Mouse (Mus musculus) intestine, embryonic 16.5 days (tissue): Measurements from ENCODE around the gene Col7a1. TPM values are rescaled to one million over a fixed set of nuclear protein-coding genes. Genes with fewer than 3 reads are reported as not detected.
A peak's percentile ranks its signal among the peaks of the same experiment; 100 is the strongest.

ENCODE experiments used
- ATAC-seq: fragments of 200-750 bp; cut with Nextera tagmentation; 2 replicates; pipeline ENCODE4 v1.8.0; 2017; ENCODE audit warnings: moderate TSS enrichment, moderate library complexity
- H3K27ac ChIP-seq: fragments of 300-500 bp; sonication (generic); 2 replicates; pipeline ENCODE4 v1.5.1; 2014; ENCODE audit warnings: mild to moderate bottlenecking, low read length
- H3K27me3 ChIP-seq: fragments of 300-500 bp; sonication (generic); replicated peaks from 2 replicates; pipeline ENCODE4 v1.6.1; 2014; ENCODE audit warnings: low read length, control low read depth, mixed read lengths; ENCODE audit not compliant: control insufficient read depth, insufficient read depth
- H3K36me3 ChIP-seq: fragments of 300-500 bp; sonication (generic); 2 replicates; pipeline ENCODE4 v1.6.1; 2014; ENCODE audit warnings: low read length, control low read depth; ENCODE audit not compliant: control insufficient read depth, insufficient read depth
- H3K4me1 ChIP-seq: fragments of 300-500 bp; sonication (generic); 2 replicates; pipeline ENCODE4 v1.6.1; 2014; ENCODE audit warnings: low read length, control low read depth, mixed read lengths; ENCODE audit not compliant: control insufficient read depth, insufficient read depth
- H3K4me2 ChIP-seq: fragments of 300-500 bp; sonication (generic); 2 replicates; pipeline ENCODE4 v1.6.1; 2014; ENCODE audit warnings: low read depth, low read length, control low read depth
- H3K4me3 ChIP-seq: fragments of 300-500 bp; sonication (generic); 2 replicates; pipeline ENCODE4 v1.5.1; 2014; ENCODE audit warnings: mild to moderate bottlenecking, low read length
- H3K9ac ChIP-seq: fragments of 300-500 bp; sonication (generic); 2 replicates; pipeline ENCODE4 v1.6.1; 2014; ENCODE audit warnings: low read depth, low read length
- H3K9me3 ChIP-seq: fragments of 300-500 bp; sonication (generic); 2 replicates; pipeline ENCODE4 v1.6.1; 2016; ENCODE audit warnings: low read length, control low read depth; ENCODE audit not compliant: control insufficient read depth
- WGBS: fragments of 180-500 bp; shearing (Covaris S2); extraction: QIAGEN DNeasy Blood & Tissue Kit; methylation state at CpG from one replicate; pipeline ENCODE4 v1.1.7; 2014; 5-methylcytosine and 5-hydroxymethylcytosine counted together
- polyA plus RNA-seq: library from polyadenylated mRNA; unstranded; fragments of >200 nt; fragmentation: Nextera tagmentation; extraction: Ambion mirVana; gene quantifications from 2 replicates; pipeline ENCODE4 v1.2.1, GENCODE M21; 2015

Gene Col7a1
- polyA plus RNA-seq, 1 experiment from 2014 or later: 0.99 TPM

DNA sequence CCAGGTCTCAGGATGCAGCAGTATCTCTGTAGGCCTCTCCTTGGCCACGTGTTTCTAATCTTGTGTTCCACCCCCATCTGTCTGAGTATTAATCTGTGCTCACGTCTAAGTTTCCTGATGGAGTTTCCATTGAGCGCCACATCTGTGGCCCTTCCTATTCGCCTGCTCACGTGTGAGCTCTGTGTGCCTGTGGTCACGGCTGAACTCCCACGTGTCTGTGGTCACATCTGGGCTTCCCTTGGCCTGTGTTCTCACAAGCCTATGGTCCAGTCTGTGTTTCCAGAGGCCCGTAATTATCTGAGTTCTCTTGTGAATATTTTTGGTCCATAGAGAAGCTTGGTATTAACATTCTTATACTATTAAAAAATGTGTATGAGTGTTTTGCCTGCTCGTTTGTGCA is 23.1 kb downstream of the Col7a1 start:
- no peaks in the 10 kb centered on the region for H3K9me3 ChIP-seq
- ATAC-seq: no peak
- no peaks in the 10 kb centered on the region for H3K4me1 ChIP-seq
- 83% methylated on average over 9 of the region's 9 CpGs for WGBS
- H3K27me3 ChIP-seq: no peaks in the 10 kb centered on the region
- no peak overlapping the region for H3K27ac ChIP-seq
- no peak overlapping the region for H3K9ac ChIP-seq
- H3K36me3 ChIP-seq: no peaks in the 10 kb centered on the region
- no peak overlapping the region for H3K4me3 ChIP-seq
- H3K4me2 ChIP-seq: no peak overlapping the region

DNA sequence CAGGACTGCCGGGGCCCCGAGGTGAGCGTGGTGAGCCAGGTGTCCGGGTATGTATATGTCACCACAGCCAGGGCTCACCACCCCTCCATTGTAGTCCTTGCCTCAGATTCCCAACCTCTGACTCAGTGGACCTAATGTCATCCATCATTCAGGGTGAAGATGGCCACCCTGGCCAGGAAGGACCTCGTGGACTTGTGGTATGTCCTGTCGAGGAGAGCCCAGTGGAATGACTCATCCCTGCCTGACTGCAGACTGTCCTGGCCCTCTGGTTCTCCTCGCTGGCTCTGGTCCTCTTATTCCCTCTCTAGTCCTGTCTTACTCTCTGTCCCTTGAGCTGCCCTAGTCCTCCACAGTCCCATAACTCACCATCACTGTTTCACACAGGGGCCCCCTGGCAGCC is 24.6 kb downstream of the Col7a1 start:
- no peak for ATAC-seq
- Histone ChIP-seq H3K9ac (no peak overlapping the region), H3K27ac (no peak overlapping the region), H3K9me3 (no peaks in the 10 kb centered on the region), H3K36me3 (no peaks in the 10 kb centered on the region), H3K4me3 (no peak overlapping the region), H3K27me3 (no peaks in the 10 kb centered on the region), H3K4me2 (no peak overlapping the region), H3K4me1 (no peaks in the 10 kb centered on the region)
- 77% methylated on average over 7 of the region's 7 CpGs for WGBS

DNA sequence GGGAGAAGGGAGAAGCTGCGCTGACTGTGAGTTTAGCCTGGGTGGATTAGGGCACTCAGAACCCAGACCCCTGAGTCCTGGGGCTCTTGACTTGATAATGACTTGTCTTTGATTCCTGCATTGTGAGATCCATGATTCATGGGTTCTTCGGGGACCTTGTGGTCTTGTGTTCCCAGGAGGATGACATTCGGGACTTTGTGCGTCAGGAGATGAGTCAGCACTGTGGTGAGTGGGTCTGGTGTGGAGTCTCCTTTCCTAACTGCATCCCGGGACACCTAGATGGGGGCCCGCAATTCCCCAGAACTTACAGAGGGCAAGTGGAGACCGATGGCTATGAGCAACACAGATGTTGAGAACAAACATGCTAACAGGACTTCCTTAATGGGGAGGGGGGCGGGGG is 29.1 kb downstream of the Col7a1 start:
- 85% methylated on average over 8 of the region's 8 CpGs for WGBS
- Histone ChIP-seq H3K27me3 (no peaks in the 10 kb centered on the region), H3K36me3 (no peaks in the 10 kb centered on the region), H3K4me1 (peaks cover under 1% of the 10 kb centered on the region; the same call in 1 of the 2 replicates), H3K9ac (no peak overlapping the region), H3K27ac (no peak overlapping the region), H3K4me2 (no peak overlapping the region), H3K4me3 (no peak overlapping the region), H3K9me3 (no peaks in the 10 kb centered on the region)
- no peak for ATAC-seq

DNA sequence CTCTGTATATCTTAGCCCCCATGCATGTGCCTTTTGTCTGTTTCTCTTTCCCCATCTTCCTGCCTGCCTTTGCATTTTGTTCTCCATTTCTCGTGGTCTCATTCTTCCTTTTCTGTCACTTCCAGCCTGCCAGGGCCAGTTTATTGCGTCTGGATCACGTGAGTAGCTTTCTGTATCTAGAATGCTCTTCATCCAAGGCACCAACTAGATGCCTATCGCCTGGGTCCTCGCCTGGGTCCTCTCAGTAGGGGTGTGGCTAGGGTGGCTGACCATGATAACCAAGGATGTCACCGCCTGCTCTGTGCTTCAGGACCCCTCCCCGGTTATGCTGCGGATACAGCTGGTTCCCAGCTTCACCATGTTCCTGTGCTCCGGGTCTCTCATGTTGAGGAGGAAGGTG is 29.8 kb downstream of the Col7a1 start:
- no peaks in the 10 kb centered on the region for H3K36me3 ChIP-seq
- no peaks in the 10 kb centered on the region for H3K9me3 ChIP-seq
- ATAC-seq: no peak
- H3K27ac ChIP-seq: no peak overlapping the region
- H3K9ac ChIP-seq: no peak overlapping the region
- 71% methylated on average over 9 of the region's 9 CpGs for WGBS
- no peak overlapping the region for H3K4me2 ChIP-seq
- H3K4me1 ChIP-seq: peaks cover 8% of the 10 kb centered on the region; the same call in 1 of the 2 replicates
- H3K4me3 ChIP-seq: no peak overlapping the region
- H3K27me3 ChIP-seq: no peaks in the 10 kb centered on the region

DNA sequence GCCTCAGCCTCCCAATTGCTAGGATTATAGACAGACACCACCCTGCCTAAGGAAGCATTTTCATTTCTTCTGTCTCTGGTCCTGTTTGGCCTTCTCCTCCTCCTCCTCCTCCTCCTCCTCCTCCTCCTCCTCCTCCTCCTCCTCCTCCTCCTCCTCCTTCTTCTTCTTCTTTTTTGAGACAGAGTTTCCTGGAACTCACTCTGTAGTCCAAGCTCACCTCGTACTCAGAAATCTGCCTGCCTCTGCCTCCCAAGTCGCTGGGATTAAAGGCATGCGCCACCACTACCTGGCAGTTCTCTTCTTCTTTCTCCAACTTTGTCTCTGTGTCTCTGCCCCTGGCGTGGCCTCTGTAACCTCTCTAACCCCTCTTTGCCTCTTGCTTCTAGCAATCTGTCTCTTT is 32.3 kb downstream of the Col7a1 start, which contains the start of gene Ucn2:
Gene Ucn2 (plus strand): TSS at position 301 of the 400 bp plus-strand sequence.
- Histone ChIP-seq H3K9ac (no peak within 1 kb of the TSS), H3K27ac (no peak within 1 kb of the TSS), H3K4me3 (no peak within 1 kb of the TSS), H3K9me3 (no peaks in the 10 kb centered on the region), H3K4me2 (no peak within 1 kb of the TSS), H3K27me3 (no peaks in the 10 kb centered on the region), H3K4me1 (peaks cover 26% of the 10 kb centered on the region), H3K36me3 (no peaks in the 10 kb centered on the region)
- no peak for ATAC-seq
- WGBS: 86% methylated on average over 3 of the region's 4 CpGs

DNA sequence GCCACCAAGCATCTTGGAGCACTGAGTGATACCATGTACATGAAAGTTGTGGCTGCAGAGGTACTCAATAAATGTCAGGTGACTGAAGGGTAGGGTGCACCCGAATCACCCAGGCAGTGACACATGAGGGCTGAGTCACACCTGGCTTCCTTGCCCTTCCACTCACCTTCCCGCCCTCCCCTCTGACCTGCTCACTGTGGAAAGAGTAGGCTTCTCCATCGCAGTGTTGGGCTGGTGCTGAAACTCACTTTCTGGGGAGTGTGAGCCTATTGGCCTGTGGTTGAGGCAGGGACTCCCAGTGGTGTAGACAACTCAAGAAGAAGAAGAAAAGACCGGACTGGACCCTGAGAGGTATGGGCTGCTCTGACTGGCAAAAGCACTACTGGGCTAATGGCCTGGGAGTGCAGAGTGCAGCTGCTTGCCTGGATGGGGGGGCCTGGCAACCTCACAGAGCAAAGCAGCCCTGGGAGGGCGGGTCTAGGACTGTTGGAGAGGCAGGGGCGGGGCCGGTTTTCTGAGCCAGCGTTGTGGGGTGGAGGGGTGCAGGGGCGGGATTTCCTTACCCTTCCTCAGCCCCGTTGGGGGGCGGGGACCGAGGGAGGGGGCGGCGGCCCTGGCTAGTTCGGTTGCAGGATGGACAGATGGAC is 34.4 kb downstream of the Col7a1 start:
- Histone ChIP-seq H3K4me1 (peaks cover 39% of the 10 kb centered on the region), H3K4me3 (peak overlapping the region; percentile 18; the same call in 1 of the 2 replicates), H3K36me3 (no peaks in the 10 kb centered on the region), H3K27ac (no peak overlapping the region), H3K4me2 (peak overlapping the region; percentile 41), H3K27me3 (no peaks in the 10 kb centered on the region), H3K9ac (peak overlapping the region; percentile 38; the same call in 1 of the 2 replicates), H3K9me3 (no peaks in the 10 kb centered on the region)
- no peak for ATAC-seq
- 27% methylated on average over 14 of the region's 15 CpGs for WGBS

DNA sequence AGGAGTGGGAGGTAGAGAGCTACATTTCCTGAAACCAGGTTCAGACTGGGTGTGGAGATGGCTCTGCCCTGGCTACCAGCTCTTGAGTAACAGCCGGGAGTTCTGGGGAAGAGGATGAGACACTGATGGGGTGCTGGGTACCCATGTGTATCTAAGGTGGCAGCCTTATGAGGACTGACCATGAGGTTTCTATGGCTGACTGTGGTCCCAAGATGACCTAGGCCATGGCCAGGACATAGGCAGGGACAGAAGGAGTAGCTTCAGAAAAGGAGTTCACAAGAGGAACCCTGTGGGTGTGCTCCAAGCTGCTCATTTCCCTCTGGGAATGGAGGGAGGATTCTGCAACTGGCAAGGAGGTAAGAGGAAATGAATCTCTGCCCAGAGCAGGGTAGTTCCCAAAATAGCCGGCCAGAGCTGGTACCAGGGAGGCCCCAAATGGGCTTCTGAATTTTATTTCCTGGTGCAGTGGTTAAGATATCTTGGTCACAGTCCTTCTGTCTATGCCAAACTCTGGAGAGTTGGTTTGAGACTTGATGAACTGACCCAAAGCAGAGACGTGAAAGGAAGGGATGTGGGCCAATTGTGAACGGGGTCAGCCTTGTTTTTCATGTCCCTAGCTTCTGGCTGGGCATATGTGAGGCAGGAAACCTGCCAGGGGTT is 36.5 kb downstream of the Col7a1 start:
- Histone ChIP-seq H3K9ac (no peak overlapping the region), H3K9me3 (no peaks in the 10 kb centered on the region)

DNA sequence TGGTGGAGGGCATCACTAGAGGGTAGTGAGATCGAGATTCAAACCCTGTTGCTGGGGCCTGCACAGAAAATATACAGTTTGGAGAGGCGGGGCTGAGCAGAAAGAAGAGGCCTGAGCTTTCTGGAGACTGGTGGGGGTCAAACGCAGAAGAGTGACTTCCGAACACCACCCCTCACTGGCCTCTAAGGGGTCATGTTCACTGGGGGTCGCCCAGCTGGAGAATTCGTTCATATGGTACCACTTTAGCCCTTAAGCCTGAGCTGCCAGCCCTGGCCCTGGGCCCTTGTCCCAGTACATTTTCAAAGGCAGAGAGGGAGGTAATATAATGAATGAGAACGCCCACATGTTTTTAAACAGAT is 37.1 kb downstream of the Col7a1 start:
- Histone ChIP-seq H3K4me1 (peaks cover 46% of the 10 kb centered on the region), H3K27ac (peak overlapping the region; percentile 96), H3K36me3 (no peaks in the 10 kb centered on the region), H3K27me3 (no peaks in the 10 kb centered on the region), H3K9ac (no peak overlapping the region), H3K4me2 (0 out of 2 replicates have a peak overlapping the region, but pooled peaks have one; percentile 59), H3K9me3 (no peaks in the 10 kb centered on the region), H3K4me3 (no peak overlapping the region)
- ATAC-seq: no peak
- 81% methylated on average over 7 of the region's 7 CpGs for WGBS

More for the DNA sequence above, 36.5 kb downstream of the Col7a1 start:
- no peak overlapping the region for H3K4me3 ChIP-seq
- ATAC-seq: no peak
- peaks cover 41% of the 10 kb centered on the region for H3K4me1 ChIP-seq
- H3K27me3 ChIP-seq: no peaks in the 10 kb centered on the region
- H3K36me3 ChIP-seq: no peaks in the 10 kb centered on the region
- peak overlapping the region; percentile 96; the same call in 1 of the 2 replicates for H3K27ac ChIP-seq
- no peak overlapping the region for H3K4me2 ChIP-seq
- WGBS: 76% methylated on average over 4 of the region's 4 CpGs

DNA sequence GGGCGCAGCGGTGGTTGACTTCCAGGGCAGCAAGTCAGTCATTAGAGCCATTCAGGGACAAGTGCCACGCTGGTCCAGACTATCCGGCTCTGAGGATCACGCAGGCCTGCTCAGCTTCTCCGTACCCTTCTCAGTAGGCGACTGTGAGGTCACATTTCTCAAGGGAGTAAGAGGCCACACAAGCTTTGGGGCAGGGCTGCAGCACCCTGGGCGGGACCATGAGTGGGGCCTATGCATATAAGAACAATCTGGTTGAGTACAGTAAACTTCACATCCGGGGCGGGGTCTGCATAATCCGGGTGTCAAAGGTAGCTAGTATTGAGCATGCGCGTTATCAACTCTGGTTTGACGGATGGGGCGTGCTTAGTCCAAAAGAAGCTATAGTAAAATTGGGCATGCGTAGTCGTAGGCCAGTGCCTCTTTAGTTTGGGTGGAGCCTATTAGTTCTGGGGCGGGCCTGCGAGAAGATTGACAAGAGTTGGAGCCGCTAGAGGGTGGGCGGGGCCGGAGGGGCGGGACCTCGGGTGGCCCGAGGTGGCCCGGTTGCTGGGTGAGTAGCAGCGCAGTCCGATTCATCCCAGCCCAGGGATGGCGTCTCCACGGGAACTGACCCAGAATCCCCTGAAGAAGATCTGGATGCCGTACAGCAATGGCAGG is 38.2 kb downstream of the Col7a1 start, which contains the start of gene Pfkfb4:
Gene Pfkfb4 (plus strand): TSS at position 351 of the 657 bp plus-strand sequence.
- Histone ChIP-seq H3K27ac (peak within 1 kb of the TSS; percentile 96), H3K4me2 (peak within 1 kb of the TSS; percentile 94), H3K9me3 (no peaks in the 10 kb centered on the region), H3K9ac (peak within 1 kb of the TSS; percentile 77), H3K27me3 (no peaks in the 10 kb centered on the region), H3K36me3 (no peaks in the 10 kb centered on the region), H3K4me1 (peaks cover 54% of the 10 kb centered on the region), H3K4me3 (peak within 1 kb of the TSS; percentile 72)
- ATAC-seq: peak; percentile 95
- WGBS: 1% methylated on average over 31 of the region's 31 CpGs
